Mouse (Mus musculus): Measurements from ENCODE around the gene Hs6st3. TPM values are rescaled to one million over a fixed set of nuclear protein-coding genes. Genes with fewer than 3 reads are reported as not detected.

Hs6st3 gene
- polyA plus RNA-seq, 1 experiment: 17.6 TPM

GRCm38 (mm10) chr14:119714712-119715111, 576.6 kb downstream of the Hs6st3 start:
- H3K4me3 ChIP-seq (ENCODE audit: insufficient read depth, low read length): no peak overlapping the region
- H3K4me1 ChIP-seq (ENCODE audit: control insufficient read depth, insufficient read depth, low read length): no peaks in the 10 kb centered on the region
- TF ChIP-seq CTCF (IDR thresholded peaks at IDR 0.05; ENCODE audit: extremely low read depth, insufficient read depth, low read length) (no peak), POLR2A (IDR thresholded peaks at IDR 0.05; ENCODE audit: extremely low read depth, insufficient read depth, low read length) (no peak)

GRCm38 (mm10) chr14:119717323-119717722, 579.2 kb downstream of the Hs6st3 start:
- no peak overlapping the region for H3K27ac ChIP-seq (ENCODE audit: insufficient read depth, low read length)
- H3K4me1 ChIP-seq (ENCODE audit: control insufficient read depth, insufficient read depth, low read length): peaks cover 2% of the 10 kb centered on the region; the same call in 1 of the 2 replicates
- TF ChIP-seq POLR2A (IDR thresholded peaks at IDR 0.05; ENCODE audit: extremely low read depth, insufficient read depth, low read length): no peak
- no peak for TF ChIP-seq CTCF (IDR thresholded peaks at IDR 0.05; ENCODE audit: extremely low read depth, insufficient read depth, low read length)
- no peak overlapping the region for H3K4me3 ChIP-seq (ENCODE audit: insufficient read depth, low read length)

More at GRCm38 (mm10) chr14:119714712-119715111, 576.6 kb downstream of the Hs6st3 start:
- no peak overlapping the region for H3K27ac ChIP-seq (ENCODE audit: insufficient read depth, low read length)

GRCm38 (mm10) chr14:119725102-119725501, 587.0 kb downstream of the Hs6st3 start:
- no peak overlapping the region for H3K27ac ChIP-seq (ENCODE audit: insufficient read depth, low read length)
- H3K4me1 ChIP-seq (ENCODE audit: control insufficient read depth, insufficient read depth, low read length): peaks cover 2% of the 10 kb centered on the region; the same call in 1 of the 2 replicates
- no peak for TF ChIP-seq CTCF (IDR thresholded peaks at IDR 0.05; ENCODE audit: extremely low read depth, insufficient read depth, low read length)
- TF ChIP-seq POLR2A (IDR thresholded peaks at IDR 0.05; ENCODE audit: extremely low read depth, insufficient read depth, low read length): no peak
- no peak overlapping the region for H3K4me3 ChIP-seq (ENCODE audit: insufficient read depth, low read length)

GRCm38 (mm10) chr14:119731436-119732080, 593.4 kb downstream of the Hs6st3 start:
- no peak overlapping the region for H3K27ac ChIP-seq (ENCODE audit: insufficient read depth, low read length)
- TF ChIP-seq POLR2A (IDR thresholded peaks at IDR 0.05; ENCODE audit: extremely low read depth, insufficient read depth, low read length) (no peak), CTCF (IDR thresholded peaks at IDR 0.05; ENCODE audit: extremely low read depth, insufficient read depth, low read length) (no peak)
- H3K4me1 ChIP-seq (ENCODE audit: control insufficient read depth, insufficient read depth, low read length): no peaks in the 10 kb centered on the region
- H3K4me3 ChIP-seq (ENCODE audit: insufficient read depth, low read length): no peak overlapping the region

- H3K4me3 ChIP-seq (ENCODE audit: insufficient read depth, low read length): no peak overlapping the region
- no peak for TF ChIP-seq CTCF (IDR thresholded peaks at IDR 0.05; ENCODE audit: extremely low read depth, insufficient read depth, low read length)
- TF ChIP-seq POLR2A (IDR thresholded peaks at IDR 0.05; ENCODE audit: extremely low read depth, insufficient read depth, low read length): no peak
- no peaks in the 10 kb centered on the region for H3K4me1 ChIP-seq (ENCODE audit: control insufficient read depth, insufficient read depth, low read length)
- H3K27ac ChIP-seq (ENCODE audit: insufficient read depth, low read length): no peak overlapping the region
Measured at GRCm38 (mm10) chr14:119732219-119732618, 594.1 kb downstream of the Hs6st3 start.

GRCm38 (mm10) chr14:119737408-119737961, 599.3 kb downstream of the Hs6st3 start:
- no peak for TF ChIP-seq POLR2A (IDR thresholded peaks at IDR 0.05; ENCODE audit: extremely low read depth, insufficient read depth, low read length)
- no peak for TF ChIP-seq CTCF (IDR thresholded peaks at IDR 0.05; ENCODE audit: extremely low read depth, insufficient read depth, low read length)
- H3K4me3 ChIP-seq (ENCODE audit: insufficient read depth, low read length): no peak overlapping the region
- no peak overlapping the region for H3K27ac ChIP-seq (ENCODE audit: insufficient read depth, low read length)
- H3K4me1 ChIP-seq (ENCODE audit: control insufficient read depth, insufficient read depth, low read length): no peaks in the 10 kb centered on the region

GRCm38 (mm10) chr14:119741791-119742190, 603.6 kb downstream of the Hs6st3 start:
- no peak overlapping the region for H3K27ac ChIP-seq (ENCODE audit: insufficient read depth, low read length)
- TF ChIP-seq POLR2A (IDR thresholded peaks at IDR 0.05; ENCODE audit: extremely low read depth, insufficient read depth, low read length) (no peak), CTCF (IDR thresholded peaks at IDR 0.05; ENCODE audit: extremely low read depth, insufficient read depth, low read length) (no peak)

GRCm38 (mm10) chr14:119761376-119761775, 623.2 kb downstream of the Hs6st3 start:
- Histone ChIP-seq H3K4me1 (ENCODE audit: control insufficient read depth, insufficient read depth, low read length) (no peaks in the 10 kb centered on the region), H3K27ac (ENCODE audit: insufficient read depth, low read length) (no peak overlapping the region), H3K4me3 (ENCODE audit: insufficient read depth, low read length) (no peak overlapping the region)
- TF ChIP-seq POLR2A (IDR thresholded peaks at IDR 0.05; ENCODE audit: extremely low read depth, insufficient read depth, low read length) (no peak), CTCF (IDR thresholded peaks at IDR 0.05; ENCODE audit: extremely low read depth, insufficient read depth, low read length) (no peak)

More at GRCm38 (mm10) chr14:119741791-119742190, 603.6 kb downstream of the Hs6st3 start:
- Histone ChIP-seq H3K4me1 (ENCODE audit: control insufficient read depth, insufficient read depth, low read length) (no peaks in the 10 kb centered on the region), H3K4me3 (ENCODE audit: insufficient read depth, low read length) (no peak overlapping the region)

- Histone ChIP-seq H3K4me1 (ENCODE audit: control insufficient read depth, insufficient read depth, low read length) (no peaks in the 10 kb centered on the region), H3K27ac (ENCODE audit: insufficient read depth, low read length) (no peak overlapping the region), H3K4me3 (ENCODE audit: insufficient read depth, low read length) (no peak overlapping the region)
- TF ChIP-seq CTCF (IDR thresholded peaks at IDR 0.05; ENCODE audit: extremely low read depth, insufficient read depth, low read length) (no peak), POLR2A (IDR thresholded peaks at IDR 0.05; ENCODE audit: extremely low read depth, insufficient read depth, low read length) (no peak)
Measured at GRCm38 (mm10) chr14:119772040-119772439, 633.9 kb downstream of the Hs6st3 start.

GRCm38 (mm10) chr14:119776261-119776660, 638.1 kb downstream of the Hs6st3 start:
- H3K27ac ChIP-seq (ENCODE audit: insufficient read depth, low read length): no peak overlapping the region
- TF ChIP-seq POLR2A (IDR thresholded peaks at IDR 0.05; ENCODE audit: extremely low read depth, insufficient read depth, low read length): no peak
- TF ChIP-seq CTCF (IDR thresholded peaks at IDR 0.05; ENCODE audit: extremely low read depth, insufficient read depth, low read length): no peak
- peaks cover 3% of the 10 kb centered on the region; the same call in 1 of the 2 replicates for H3K4me1 ChIP-seq (ENCODE audit: control insufficient read depth, insufficient read depth, low read length)
- no peak overlapping the region for H3K4me3 ChIP-seq (ENCODE audit: insufficient read depth, low read length)

Measured in cortical plate, adult 2 months (tissue).